Mouse (Mus musculus) erythroid progenitor cell, adult 5-6 weeks (primary cell): ENCODE measurements around the gene Mocs1. TPM values are rescaled to one million over a fixed set of nuclear protein-coding genes. Genes with fewer than 3 reads are reported as not detected.
A peak's percentile ranks its signal among the peaks of the same experiment; 100 is the strongest.
"Not testable (repeated sequence)": the region's sequence is repeated elsewhere in the genome, so short reads cannot be mapped to it uniquely, and the experiment has no call there.

Source experiments
- ATAC-seq: replicated peaks from 2 replicates; pipeline ENCODE4 v1.8.0; 2016; ENCODE audit warnings: moderate number of reproducible peaks, mild to moderate bottlenecking, moderate TSS enrichment, inconsistent platforms; ENCODE audit not compliant: poor library complexity, low FRiP score, severe bottlenecking
- total RNA-seq, 2 experiments: library from RNA; stranded (forward) in 1 of 2; stranded (reverse) in 1 of 2; fragments of 150-400 nt in 1 of 2; fragments of 186-747, 209-891 nt in 1 of 2; gene quantifications; 2 replicates each; pipeline versions ENCODE4 v1.2.3 to v1.2.4; 2015 to 2017; ENCODE audit warnings: low replicate concordance in 2 of 2

Mocs1 gene
- total RNA-seq, 2 experiments from 2014 or later: 42.9 to 136 TPM

DNA sequence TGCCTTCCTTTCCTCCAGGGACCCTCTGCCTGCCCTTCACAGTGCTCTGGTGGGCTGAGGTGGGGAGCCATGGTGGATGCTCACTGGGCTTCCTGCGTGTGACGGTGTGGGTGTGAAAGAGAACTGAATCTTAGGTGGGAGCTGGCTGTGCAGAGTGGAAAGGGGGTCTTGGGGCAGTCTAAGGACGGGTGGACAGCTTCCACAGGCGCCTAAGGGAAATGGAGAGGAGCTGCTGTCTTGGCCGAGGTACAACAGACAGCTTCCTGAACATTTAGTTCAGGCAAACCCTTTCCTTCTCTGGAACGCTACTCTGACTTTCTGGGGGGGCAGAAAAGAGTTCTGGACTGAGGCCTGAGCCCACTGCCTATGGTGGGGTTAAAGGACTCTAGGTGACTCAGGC, 2.0 kb downstream of the Mocs1 start:
- ATAC-seq: no peak

DNA sequence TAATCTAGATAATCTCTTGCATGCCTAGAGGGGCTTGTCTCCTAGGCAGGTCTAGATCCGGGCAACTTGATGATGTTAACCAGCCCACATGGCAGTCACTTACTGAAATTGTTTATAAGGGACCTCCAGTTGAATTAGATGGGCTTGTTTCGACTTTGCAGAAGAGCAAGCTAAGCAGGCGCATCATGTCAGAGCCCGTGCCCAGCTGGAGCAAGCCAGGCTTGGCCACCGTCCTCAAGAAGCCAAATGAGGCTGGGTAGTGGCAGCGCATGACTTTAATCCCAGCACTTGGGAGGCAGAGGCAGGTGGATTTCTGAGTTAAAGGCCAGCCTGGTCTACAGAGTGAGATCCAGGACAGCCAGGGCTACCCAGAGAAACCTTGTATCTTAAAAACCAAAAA, 3.0 kb downstream of the Mocs1 start:
- no peak for ATAC-seq

DNA sequence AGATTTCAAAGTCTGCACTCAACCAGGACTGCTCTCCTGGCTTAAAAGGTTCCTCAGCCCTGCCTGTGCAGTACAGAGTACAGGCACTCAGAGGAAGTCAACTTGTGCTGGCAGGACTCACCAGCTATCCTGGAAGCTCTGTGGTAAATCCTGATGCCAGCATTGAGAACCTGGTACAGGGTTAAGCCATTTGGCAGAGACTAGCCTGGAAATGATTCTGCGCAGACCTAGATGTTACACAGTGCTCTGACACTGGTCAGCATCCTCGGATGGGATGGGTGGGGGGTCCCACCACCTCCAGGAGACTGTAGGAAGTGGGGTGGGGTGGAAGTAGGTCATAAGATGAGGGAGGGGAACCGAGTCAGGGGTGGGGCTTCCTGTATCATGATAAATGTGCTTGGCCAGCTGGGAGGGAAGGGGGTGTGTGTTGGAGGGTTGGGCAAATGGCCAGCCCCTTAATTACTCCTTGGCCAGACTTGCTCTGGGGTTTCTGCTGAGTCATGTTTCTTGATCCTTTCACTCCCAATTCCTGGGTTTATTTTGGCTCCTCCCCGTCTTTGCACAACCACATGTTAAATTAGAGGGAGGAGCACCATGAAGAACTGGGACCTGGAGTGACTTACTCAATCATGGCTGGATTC, 4.0 kb downstream of the Mocs1 start:
- peak; percentile 33 for ATAC-seq

DNA sequence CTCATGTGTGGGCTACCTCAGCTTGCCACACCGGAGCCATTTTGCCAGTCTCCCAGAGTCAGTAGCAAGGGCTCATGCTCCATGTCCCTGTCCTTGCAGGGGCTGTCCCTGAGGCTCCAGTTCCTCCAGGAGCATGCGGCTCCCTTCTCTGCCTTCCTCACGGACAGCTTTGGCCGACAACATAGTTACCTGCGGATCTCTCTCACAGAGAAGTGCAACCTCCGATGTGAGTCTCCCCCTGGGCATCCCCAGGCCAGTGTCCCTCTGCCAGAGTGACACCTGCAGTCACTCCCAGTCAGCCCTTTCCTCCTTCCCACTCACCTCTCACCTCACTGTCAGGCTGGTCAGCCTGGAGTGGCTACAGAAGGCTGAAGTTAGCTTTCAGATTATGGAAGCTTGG, 4.9 kb downstream of the Mocs1 start:
- ATAC-seq: no peak

DNA sequence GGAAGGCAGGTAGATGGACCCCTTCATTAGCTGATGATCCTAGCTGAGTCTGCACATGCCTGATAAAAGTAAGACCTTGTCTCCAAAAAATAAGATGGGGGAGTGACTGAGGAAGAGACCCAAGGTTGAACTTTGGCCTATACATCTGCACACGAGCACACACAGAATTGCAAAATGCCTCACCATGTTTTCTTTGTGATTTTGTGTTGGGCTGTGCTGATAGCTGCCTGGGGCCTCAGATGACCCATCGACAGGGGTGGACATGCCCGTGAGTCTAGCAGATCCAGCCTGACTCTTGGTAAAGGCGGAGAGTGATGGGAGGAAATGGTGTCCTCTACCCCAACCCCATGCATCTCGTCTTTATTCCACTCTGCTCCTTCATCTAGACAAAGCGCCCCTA, 6.1 kb downstream of the Mocs1 start:
- ATAC-seq: no peak

DNA sequence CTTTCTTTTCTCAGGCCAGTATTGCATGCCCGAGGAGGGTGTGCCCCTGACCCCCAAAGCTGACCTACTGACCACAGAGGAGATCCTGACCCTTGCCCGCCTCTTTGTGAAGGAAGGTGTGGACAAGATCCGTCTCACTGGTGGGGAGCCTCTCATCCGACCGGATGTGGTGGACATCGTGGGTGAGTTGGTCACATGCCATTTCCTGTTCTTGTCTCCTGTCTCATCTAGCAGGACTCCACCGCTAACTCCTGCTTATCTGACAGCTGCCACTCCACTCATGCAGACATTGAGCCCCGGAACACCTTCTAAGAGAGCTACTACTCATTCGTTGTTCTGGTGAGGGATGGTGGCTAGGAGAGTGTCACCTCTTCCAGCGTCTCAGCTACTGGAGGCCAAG, 6.9 kb downstream of the Mocs1 start:
- no peak for ATAC-seq

DNA sequence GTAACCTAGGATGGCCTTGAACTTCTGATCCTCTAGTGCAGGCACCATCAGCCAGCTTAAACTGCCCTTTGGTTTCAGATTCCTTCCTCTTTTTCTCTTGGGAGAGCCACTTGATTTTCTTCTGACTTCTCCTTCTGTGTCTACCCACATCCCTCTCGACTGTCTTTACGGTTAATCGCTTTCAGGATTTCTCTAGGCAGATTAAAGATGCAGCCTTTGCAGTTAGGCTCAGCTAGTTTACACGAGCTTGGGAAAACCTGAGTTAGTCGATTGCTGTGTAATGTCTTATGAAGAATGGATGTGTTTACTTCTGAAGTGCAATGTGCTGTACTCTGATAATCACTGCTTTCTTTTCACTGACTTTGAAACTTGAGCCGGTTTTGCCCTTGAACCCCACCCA, 8.5 kb downstream of the Mocs1 start:
- ATAC-seq: peak; percentile 30; the same call in 1 of the 2 replicates

DNA sequence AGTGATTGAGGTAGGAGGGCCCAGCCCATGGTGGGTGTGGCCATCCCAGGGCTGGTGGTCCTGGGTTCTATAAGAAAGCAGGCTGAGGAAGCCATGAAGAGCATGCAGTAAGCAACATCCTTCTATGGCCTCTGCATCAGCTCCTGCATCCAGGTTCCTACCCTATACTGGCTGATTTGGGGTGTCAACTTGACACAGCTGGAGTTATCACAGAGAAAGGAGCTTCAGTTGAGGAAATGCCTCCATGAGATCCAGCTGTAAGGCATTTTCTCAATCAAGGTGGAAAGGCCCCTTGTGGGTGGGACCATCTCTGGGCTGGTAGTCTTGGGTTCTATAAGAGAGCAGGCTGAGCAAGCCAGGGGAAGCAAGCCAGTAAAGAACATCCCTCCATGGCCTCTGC, 9.1 kb downstream of the Mocs1 start:
- not testable (repeated sequence) for ATAC-seq

DNA sequence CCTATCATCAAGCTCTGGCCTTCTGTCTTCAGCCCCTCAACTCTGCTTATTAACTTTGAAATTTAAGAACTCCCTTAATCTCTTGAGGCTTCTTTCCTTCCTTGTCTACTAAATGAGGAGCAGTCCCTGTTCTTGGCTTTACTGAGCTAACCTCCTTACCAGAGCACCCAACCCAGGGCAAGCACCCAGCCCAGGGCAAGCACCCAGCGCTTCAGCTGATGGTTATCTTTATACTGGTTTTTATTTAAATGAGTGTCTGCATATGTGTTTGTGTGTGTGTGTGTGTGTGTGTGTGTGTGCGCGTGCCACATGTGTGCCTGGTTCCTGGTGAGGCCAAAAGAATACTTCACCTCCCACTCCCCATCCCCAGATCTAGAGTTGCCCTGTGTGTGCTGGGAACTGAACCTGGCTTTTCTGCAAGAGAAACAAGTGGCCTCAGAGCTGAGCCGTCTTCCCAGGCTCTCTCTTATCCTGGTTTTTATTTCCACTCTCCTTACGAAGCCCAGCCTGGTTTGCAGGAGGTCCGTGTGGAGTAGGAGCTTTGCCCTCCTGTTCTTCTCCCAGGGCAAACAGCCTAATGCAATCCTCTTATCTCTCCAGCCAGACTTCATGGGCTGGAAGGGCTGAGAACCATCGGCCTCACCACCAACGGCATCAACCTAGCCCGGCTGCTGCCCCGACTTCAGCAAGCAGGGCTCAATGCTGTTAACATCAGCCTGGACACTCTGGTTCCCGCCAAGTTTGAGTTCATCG, 10.8 kb downstream of the Mocs1 start:
- ATAC-seq: peak; percentile 91

DNA sequence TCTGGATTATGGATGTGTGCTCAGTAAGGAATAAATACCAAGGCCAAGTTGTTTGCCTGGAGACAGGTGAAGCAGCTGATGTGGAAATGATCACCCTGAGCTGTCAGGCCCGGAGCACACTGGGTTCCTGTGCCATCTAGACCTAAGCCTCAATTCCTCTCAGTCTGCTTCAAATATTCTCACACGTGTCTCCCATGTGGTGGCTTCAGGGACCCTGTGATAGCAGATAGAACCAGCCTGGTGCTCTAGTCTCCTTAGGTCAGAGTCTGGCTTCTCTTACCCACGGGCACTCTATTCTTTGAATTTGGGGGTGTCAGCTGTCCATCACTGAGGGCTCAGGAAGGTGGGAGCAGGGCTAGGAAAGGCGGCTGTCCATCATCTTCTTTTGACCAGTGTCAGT, 11.5 kb downstream of the Mocs1 start:
- ATAC-seq: no peak

DNA sequence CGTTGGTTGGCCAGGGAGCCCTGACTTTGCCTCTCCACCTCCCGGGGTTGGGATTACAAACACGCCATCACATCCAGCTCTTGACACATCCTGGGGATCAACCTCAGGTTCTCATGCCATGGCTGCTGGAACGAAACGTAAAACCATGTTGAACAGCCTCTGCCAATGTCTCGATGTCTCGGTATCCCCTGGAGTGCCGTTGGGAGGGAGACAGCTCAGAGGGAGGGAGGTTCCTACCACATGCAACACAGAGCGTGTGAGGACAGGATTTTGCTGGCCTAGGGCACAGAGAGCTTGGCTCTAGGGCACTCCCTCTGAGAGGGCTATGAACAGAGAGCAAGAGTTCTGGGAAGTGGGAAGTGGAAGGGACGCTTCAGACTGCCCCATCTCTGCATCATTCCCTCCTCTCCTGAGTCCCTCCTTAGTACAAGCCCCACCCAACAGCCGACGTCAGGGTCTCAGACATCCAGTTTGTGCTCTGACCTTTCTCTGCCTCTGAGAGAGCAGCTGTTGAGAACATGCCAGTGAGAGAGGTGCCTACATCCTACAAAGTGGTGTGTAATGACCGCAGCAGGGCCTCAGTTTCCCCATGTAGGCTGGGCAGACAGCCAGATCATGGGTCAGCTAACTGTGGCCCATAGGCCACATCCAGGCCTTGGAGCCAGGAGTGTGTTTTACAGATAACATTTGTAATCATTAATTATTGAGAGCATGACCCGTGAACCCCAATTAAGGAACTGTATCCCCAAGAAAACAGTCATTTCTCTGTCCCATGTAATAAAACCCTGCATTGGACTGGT, 12.4 kb downstream of the Mocs1 start:
- peak; percentile 47 for ATAC-seq

DNA sequence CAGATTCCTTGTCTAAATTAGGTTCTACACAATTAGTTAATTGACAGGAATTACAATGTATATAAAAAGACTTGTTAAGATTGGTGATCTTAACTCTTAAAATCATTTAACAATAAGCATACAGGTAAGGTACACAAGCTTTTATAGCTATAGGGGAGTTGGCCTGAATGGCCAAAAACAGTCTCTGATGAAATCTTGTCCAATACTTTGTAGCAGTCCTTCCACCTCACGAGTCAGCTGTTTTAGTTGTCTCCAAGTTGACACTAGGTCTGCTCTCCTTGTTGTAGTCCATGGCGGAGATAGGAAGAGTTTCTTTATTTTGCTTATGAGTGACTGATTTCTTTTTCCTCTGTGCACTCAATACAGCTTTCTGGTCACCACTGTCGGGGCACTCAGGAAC, 14.7 kb downstream of the Mocs1 start:
- ATAC-seq: not testable (repeated sequence)

DNA sequence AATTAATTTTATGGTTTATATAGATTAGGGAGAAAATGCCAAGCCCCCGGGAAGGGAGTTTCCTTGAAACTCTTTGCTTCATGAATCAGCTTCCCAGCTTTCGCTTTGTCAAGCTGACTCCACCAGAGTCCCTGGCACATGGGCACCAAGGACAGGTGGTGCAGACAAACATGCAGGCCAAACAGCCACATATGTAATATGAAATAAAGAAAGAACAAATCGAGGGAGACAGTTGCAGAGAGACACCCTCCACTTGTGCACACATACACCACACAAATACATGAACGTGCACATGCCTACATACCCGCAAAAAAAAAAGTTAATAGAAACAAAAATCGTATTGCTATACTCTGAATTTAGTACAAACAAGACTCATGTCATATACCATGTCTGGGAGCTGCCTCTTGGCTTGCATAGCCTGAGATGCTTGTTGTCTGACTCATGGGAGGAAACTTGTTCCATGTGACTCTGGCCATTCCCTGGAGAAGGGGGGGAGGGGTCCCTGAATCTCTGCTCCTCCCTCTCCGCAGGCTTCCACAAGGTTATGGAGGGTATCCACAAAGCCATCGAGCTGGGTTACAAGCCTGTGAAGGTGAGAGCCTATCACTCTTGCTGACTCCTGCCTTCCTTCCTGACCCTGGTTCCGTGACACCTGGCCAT, 20.5 kb downstream of the Mocs1 start:
- ATAC-seq: no peak

DNA sequence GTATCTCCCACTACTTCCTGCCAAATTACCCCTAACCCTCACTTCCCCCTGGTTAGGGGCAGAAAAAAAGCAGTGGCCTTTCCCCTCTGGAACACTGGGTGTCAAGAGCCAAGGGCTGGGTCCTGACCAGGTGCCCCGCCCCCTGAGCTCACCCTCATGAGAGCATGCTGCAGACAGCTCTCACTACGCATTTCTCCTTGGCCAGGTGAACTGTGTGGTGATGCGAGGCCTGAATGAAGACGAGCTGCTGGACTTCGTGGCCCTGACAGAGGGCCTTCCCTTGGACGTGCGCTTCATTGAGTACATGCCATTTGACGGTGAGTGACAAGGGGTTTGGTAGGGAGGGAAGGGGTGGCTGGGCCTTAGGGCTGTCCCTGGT, 21.1 kb downstream of the Mocs1 start:
- no peak for ATAC-seq

DNA sequence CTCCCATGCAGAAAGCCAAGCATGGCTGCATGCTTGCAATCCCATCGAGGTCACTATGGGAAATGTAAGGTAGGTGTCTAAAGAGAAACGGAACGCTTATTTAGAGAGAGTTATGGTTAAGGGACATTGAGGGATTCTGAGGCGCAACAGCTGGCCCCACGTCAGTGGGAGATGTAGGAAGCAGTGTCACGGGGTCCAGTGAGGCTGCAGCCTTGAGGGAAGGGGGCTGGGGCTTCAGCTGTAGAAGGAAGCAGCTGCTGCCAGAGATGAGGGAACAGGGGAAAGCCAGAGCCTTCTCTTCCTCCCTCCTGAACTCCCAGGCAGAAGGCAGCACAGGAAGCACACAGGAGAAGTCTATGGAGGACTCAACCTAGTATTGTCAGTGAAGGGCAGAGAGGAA, 22.8 kb downstream of the Mocs1 start:
- no peak for ATAC-seq

DNA sequence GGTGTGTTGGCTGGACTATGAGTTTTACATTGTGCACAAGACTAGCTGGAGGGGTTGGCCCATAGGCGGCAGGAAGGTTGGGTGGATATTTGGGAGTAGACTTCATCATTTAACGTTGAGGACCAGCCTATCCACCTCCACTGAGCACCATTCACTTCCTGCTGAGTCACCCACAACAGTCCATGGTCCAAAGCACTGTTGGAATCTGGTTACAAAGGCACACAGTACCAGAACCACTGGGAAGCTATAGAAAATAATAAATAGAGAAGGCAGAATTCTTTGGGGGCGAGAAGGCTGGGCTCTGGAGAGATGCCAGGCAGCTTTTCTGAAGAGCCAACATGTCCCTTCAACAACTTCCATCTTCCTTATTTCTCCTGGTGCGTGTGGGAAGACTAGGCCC, 28.2 kb downstream of the Mocs1 start:
- ATAC-seq: no peak

DNA sequence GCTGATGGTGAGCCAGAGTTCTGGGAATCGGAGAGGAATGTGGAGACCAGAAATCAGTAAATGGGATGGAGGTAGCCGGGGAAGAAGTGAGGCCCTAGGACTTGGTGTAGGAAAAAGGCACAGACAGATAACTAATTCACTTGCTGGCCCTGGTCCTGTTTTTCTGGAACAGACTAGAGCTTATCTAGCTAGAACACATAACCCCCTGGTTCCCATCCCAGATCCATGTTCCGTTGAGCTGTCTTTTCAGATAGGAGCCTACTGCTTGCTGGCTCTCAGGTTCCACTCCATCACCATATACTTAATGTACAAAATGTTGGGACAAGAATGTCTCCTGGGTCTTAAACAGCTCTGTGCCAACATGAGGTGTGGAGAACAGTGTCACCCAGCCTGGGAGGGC, 29.7 kb downstream of the Mocs1 start:
- ATAC-seq: peak; percentile 79

DNA sequence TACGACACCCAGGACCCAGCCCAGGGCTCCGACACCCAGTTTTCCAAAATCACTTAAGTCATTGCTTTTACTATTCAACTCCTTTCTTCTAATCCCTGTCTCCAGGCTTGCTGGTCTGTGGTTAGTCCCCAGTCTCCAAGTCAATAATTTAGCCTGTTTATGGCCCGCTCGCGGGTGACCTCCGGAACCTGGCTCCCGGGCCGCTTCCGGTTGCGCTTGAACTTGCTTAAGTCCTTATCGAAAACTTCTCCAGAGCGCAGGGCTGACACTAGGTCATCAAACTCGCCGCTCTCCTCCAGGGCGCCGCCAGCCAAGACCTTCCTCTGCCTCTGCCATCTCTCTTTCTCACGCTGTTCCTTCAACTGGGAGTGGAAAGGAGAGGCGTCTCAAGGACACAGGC, 30.2 kb downstream of the Mocs1 start:
- ATAC-seq: no peak

DNA sequence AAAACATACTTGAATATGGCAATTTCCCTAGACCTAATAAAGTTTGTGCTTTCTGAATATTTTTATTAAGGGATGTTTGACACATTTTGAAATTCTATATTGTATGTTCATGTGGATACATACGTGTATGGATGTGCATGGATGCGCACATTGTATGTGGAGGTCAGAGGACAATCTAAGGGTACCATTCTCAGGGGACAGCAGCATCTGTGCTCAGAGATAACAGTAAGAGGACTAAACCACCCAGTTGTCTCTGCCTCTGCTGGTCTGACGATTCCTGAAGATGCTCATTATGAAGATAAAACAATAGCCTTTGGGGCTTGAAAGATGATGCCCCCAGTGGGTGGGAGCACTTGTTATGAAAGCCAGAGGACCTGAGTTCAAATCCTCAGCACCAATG, 36.7 kb downstream of the Mocs1 start:
- ATAC-seq: peak; percentile 78

DNA sequence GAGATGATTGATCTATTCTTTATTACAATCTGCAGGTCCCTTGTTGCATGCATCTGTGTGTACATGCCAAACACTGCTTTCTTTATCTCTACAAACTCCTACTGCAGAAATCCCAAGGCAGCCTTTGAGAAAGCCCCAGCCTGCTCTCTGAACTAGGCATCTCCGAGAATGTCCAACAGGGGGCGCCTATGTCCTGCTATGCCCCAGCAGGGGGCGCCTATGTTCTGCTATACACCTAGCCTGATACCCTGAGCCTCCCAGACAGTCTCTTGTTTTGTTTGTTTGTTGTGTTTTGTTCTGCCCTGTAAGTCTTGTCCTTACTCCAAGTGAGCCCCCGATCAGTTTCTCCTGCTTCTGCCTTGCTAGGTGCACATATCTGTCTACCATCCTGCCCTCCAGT, 40.1 kb downstream of the Mocs1 start:
- ATAC-seq: 0 out of 2 replicates have a peak, but pooled peaks have one; percentile 60
